Mouse (Mus musculus): ENCODE results near the gene 2210011C24Rik.
"Not testable (repeated sequence)": the region's sequence is repeated elsewhere in the genome, so short reads cannot be mapped to it uniquely, and the experiment has no call there.

- not testable (repeated sequence) for TF ChIP-seq CTCF (IDR thresholded peaks at IDR 0.05; ENCODE audit: borderline replicate concordance, insufficient read depth, low read depth, low read length); POLR2A (IDR thresholded peaks at IDR 0.05; ENCODE audit: borderline replicate concordance, insufficient read depth, low read length)
Observed at GRCm38 (mm10) chr8:83983222-83983621, 28.7 kb downstream of the 2210011C24Rik start.
